Mouse (Mus musculus) liver, embryonic 13.5 days (tissue): Measurements from ENCODE around the gene Srpx. TPM values are rescaled to one million over a fixed set of nuclear protein-coding genes. Genes with fewer than 3 reads are reported as not detected.

ENCODE experiments used
- ATAC-seq: fragments of 200-750 bp; cut with Nextera tagmentation; 2 replicates; pipeline ENCODE4 v1.8.0; 2017; ENCODE audit warnings: low read depth, mild to moderate bottlenecking, moderate number of reproducible peaks, moderate library complexity
- DNase-seq: peaks from one replicate; pipeline ENCODE4 v3.0.0; 2022
- H3K27ac ChIP-seq: fragments of 300-500 bp; sonication (generic); 2 replicates; pipeline ENCODE4 v1.5.1; 2015; ENCODE audit warnings: moderate library complexity, mild to moderate bottlenecking, inconsistent platforms
- H3K27me3 ChIP-seq: fragments of 300-500 bp; sonication (generic); 2 replicates; pipeline ENCODE4 v1.6.1; 2015; ENCODE audit warnings: mild to moderate bottlenecking, inconsistent platforms
- H3K36me3 ChIP-seq: fragments of 300-500 bp; sonication (generic); 2 replicates; pipeline ENCODE4 v1.6.1; 2015; ENCODE audit warnings: mild to moderate bottlenecking, inconsistent platforms
- H3K4me1 ChIP-seq: fragments of 300-500 bp; sonication (generic); replicated peaks from 2 replicates; pipeline ENCODE4 v1.6.1; 2015; ENCODE audit warnings: inconsistent platforms
- H3K4me2 ChIP-seq: fragments of 300-500 bp; sonication (generic); 2 replicates; pipeline ENCODE4 v1.6.1; 2015; ENCODE audit warnings: inconsistent platforms, mild to moderate bottlenecking, moderate library complexity
- H3K4me3 ChIP-seq: fragments of 300-500 bp; sonication (generic); replicated peaks from 2 replicates; pipeline ENCODE4 v1.5.1; 2015; ENCODE audit warnings: mild to moderate bottlenecking, inconsistent platforms
- H3K9ac ChIP-seq: fragments of 300-500 bp; sonication (generic); 2 replicates; pipeline ENCODE4 v1.6.1; 2015; ENCODE audit warnings: mild to moderate bottlenecking, inconsistent platforms
- H3K9me3 ChIP-seq: fragments of 300-500 bp; sonication (generic); replicated peaks from 2 replicates; pipeline ENCODE4 v1.6.1; 2016; ENCODE audit warnings: inconsistent platforms
- WGBS: fragments of 180-500 bp; shearing (Covaris S2); methylation state at CpG from one replicate; pipeline ENCODE4 v1.1.7; 2015; ENCODE audit not compliant: insufficient replicate concordance; 5-methylcytosine and 5-hydroxymethylcytosine counted together
- polyA plus RNA-seq: library from polyadenylated mRNA; unstranded; fragments of >200 nt; fragmentation: Nextera tagmentation; extraction: Ambion mirVana; gene quantifications from 2 replicates; pipeline ENCODE4 v1.2.1, GENCODE M21; 2015

Srpx gene
- 1.0 and 1.3 TPM in 2 replicates for polyA plus RNA-seq

- Histone ChIP-seq H3K36me3 (no peaks in the 10 kb centered on the region), H3K4me1 (no peaks in the 10 kb centered on the region), H3K4me3 (peak within 1 kb of the TSS; percentile 16; the same call in 1 of the 2 replicates), H3K4me2 (peak within 1 kb of the TSS; percentile 24), H3K27me3 (no peaks in the 10 kb centered on the region), H3K9me3 (no peaks in the 10 kb centered on the region), H3K9ac (no peak within 1 kb of the TSS), H3K27ac (no peak within 1 kb of the TSS)
- no peak for DNase-seq
- 24% methylated on average over 19 of the region's 19 CpGs for WGBS
- no peak for ATAC-seq
These were observed at the start of gene Srpx for GRCm38 (mm10) chrX:10117065-10117719. Srpx (minus strand) TSS chrX:10117709.

- Histone ChIP-seq H3K9me3 (no peaks in the 10 kb centered on the region), H3K9ac (no peak overlapping the region), H3K4me3 (no peak overlapping the region), H3K4me1 (no peaks in the 10 kb centered on the region), H3K27me3 (no peaks in the 10 kb centered on the region), H3K36me3 (no peaks in the 10 kb centered on the region), H3K27ac (no peak overlapping the region), H3K4me2 (no peak overlapping the region)
- ATAC-seq = no peak
- 47% methylated on average over 3 of the region's 3 CpGs for WGBS
- no peak for DNase-seq
These were observed 34.9 kb upstream of the Srpx start for GRCm38 (mm10) chrX:10152390-10152789.

GRCm38 (mm10) chrX:10115780-10116179 is 1.7 kb downstream of the Srpx start:
- H3K4me1 ChIP-seq = no peaks in the 10 kb centered on the region
- H3K27me3 ChIP-seq = no peaks in the 10 kb centered on the region
- DNase-seq (no peak), ATAC-seq (no peak)
- no peak overlapping the region for H3K9ac ChIP-seq
- no peak overlapping the region for H3K4me3 ChIP-seq
- no peak overlapping the region for H3K4me2 ChIP-seq
- no peaks in the 10 kb centered on the region for H3K36me3 ChIP-seq
- WGBS = 55% methylated on average over 3 of the region's 3 CpGs
- no peak overlapping the region for H3K27ac ChIP-seq
- H3K9me3 ChIP-seq = no peaks in the 10 kb centered on the region

GRCm38 (mm10) chrX:10110736-10111135 is 6.8 kb downstream of the Srpx start:
- no peaks in the 10 kb centered on the region for H3K9me3 ChIP-seq
- ATAC-seq (no peak), DNase-seq (no peak)
- no peaks in the 10 kb centered on the region for H3K36me3 ChIP-seq
- H3K27ac ChIP-seq = no peak overlapping the region
- H3K9ac ChIP-seq = no peak overlapping the region
- H3K4me3 ChIP-seq = no peak overlapping the region
- WGBS = 37% methylated on average over 1 of the region's 1 CpGs
- no peaks in the 10 kb centered on the region for H3K27me3 ChIP-seq
- H3K4me2 ChIP-seq = no peak overlapping the region
- no peaks in the 10 kb centered on the region for H3K4me1 ChIP-seq

DNA sequence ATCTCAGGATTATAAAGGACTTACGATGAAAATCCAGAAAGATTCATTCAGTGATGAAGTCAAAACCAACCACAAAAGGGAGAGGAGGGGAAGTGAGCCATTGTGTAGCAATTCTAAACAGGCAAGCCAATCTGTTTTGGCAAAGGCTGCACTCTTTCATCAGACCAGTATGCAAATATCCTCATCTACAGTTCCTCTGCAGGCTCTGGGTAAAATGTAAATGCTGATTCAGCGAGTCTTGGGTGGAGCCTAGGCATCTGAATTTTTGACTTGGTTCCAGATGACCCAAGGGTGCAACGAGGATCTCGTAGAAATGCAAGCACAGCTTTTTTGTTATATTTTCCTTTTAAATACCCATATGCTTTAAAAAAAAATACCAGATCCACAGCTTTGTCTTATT is 9.0 kb downstream of the Srpx start:
- Histone ChIP-seq H3K4me3 (no peak overlapping the region), H3K9ac (no peak overlapping the region), H3K36me3 (no peaks in the 10 kb centered on the region), H3K4me1 (no peaks in the 10 kb centered on the region), H3K4me2 (no peak overlapping the region), H3K9me3 (no peaks in the 10 kb centered on the region), H3K27me3 (no peaks in the 10 kb centered on the region), H3K27ac (no peak overlapping the region)
- no peak for DNase-seq
- no peak for ATAC-seq
- WGBS = 39% methylated on average over 4 of the region's 4 CpGs

DNA sequence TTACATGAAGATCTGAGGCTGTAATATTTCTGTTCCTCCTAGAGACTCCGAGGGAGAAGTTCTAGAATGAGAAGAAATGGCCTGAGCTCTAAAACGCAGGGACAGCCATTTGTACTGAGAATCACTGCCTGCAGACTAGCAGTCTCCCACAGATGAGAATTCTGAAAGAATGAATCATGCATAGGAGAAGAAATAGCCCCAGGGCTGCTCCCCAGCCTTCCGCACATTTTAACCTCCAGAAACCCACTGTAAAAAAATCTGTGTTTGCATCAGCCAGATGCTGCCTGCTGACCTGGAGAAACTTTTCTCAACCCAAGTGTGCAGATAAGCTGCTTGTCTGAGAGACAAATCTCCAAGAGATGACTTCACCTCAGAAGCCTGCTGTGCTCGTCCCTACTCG is 12.0 kb downstream of the Srpx start:
- Histone ChIP-seq H3K4me3 (no peak overlapping the region), H3K9me3 (no peaks in the 10 kb centered on the region), H3K27me3 (no peaks in the 10 kb centered on the region), H3K4me1 (no peaks in the 10 kb centered on the region), H3K4me2 (no peak overlapping the region), H3K27ac (no peak overlapping the region), H3K36me3 (no peaks in the 10 kb centered on the region), H3K9ac (no peak overlapping the region)
- ATAC-seq (no peak), DNase-seq (no peak)
- WGBS = 56% methylated on average over 5 of the region's 5 CpGs

DNA sequence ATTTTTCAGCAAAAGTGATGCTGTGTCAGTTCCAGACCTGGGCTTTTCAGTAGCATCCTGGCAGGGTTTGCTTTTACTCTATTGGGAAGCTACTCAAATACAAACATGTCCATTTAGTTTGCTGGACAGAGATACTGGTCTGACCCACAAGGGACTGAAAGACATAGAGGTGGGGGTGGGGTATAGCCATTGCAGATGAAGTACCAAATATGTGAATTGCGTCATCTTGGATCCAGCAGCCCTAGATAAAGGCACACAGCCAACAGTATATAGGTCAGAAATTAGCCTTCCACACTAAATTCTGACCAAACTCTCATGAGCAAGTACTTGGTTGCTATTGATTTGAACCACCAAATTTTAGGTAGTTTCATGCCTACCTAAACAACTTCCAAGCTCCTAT is 14.8 kb downstream of the Srpx start:
- H3K4me3 ChIP-seq = no peak overlapping the region
- H3K4me1 ChIP-seq = no peaks in the 10 kb centered on the region
- no peaks in the 10 kb centered on the region for H3K9me3 ChIP-seq
- H3K27me3 ChIP-seq = no peaks in the 10 kb centered on the region
- no peak overlapping the region for H3K4me2 ChIP-seq
- ATAC-seq = no peak
- H3K27ac ChIP-seq = no peak overlapping the region
- no peak for DNase-seq
- H3K36me3 ChIP-seq = no peaks in the 10 kb centered on the region
- WGBS = 67% methylated on average over 1 of the region's 1 CpGs
- H3K9ac ChIP-seq = no peak overlapping the region

GRCm38 (mm10) chrX:10095797-10096196 is 21.7 kb downstream of the Srpx start:
- Histone ChIP-seq H3K27ac (no peak overlapping the region), H3K36me3 (no peaks in the 10 kb centered on the region), H3K4me3 (no peak overlapping the region), H3K9me3 (no peaks in the 10 kb centered on the region), H3K9ac (no peak overlapping the region), H3K4me1 (no peaks in the 10 kb centered on the region), H3K4me2 (no peak overlapping the region), H3K27me3 (no peaks in the 10 kb centered on the region)
- DNase-seq (no peak), ATAC-seq (no peak)
- 59% methylated on average over 3 of the region's 3 CpGs for WGBS

GRCm38 (mm10) chrX:10080385-10080784 is 37.1 kb downstream of the Srpx start:
- ATAC-seq (no peak), DNase-seq (no peak)
- Histone ChIP-seq H3K4me1 (no peaks in the 10 kb centered on the region), H3K36me3 (no peaks in the 10 kb centered on the region), H3K4me2 (no peak overlapping the region), H3K27ac (no peak overlapping the region), H3K27me3 (no peaks in the 10 kb centered on the region), H3K9me3 (no peaks in the 10 kb centered on the region), H3K4me3 (no peak overlapping the region), H3K9ac (no peak overlapping the region)
- WGBS = 68% methylated on average over 3 of the region's 3 CpGs

- no peak overlapping the region for H3K9ac ChIP-seq
- H3K36me3 ChIP-seq = no peaks in the 10 kb centered on the region
- H3K27me3 ChIP-seq = no peaks in the 10 kb centered on the region
- ATAC-seq (no peak), DNase-seq (no peak)
- 52% methylated on average over 1 of the region's 1 CpGs for WGBS
- no peak overlapping the region for H3K4me3 ChIP-seq
- H3K4me2 ChIP-seq = no peak overlapping the region
- no peak overlapping the region for H3K27ac ChIP-seq
- no peaks in the 10 kb centered on the region for H3K4me1 ChIP-seq
- no peaks in the 10 kb centered on the region for H3K9me3 ChIP-seq
These were observed 37.5 kb downstream of the Srpx start for GRCm38 (mm10) chrX:10079981-10080380.

DNA sequence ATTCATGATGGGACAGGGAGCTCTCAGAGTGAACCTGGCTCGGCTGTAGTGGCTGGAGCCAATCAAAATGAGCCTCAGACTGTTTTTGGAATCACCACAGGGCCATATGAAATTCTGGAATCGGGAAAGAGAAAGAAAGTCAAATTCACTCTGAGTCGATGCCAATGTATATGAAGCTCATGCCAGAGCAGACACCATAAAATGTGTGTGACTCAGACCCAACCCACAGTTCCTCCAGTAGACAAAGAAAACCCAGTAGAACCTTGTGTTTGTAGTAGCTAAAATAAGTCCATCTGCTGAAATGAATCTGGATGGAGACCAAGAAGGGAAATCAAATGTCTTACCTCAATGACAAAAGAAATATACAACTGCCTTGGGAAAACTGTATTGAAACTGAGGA is 43.5 kb downstream of the Srpx start:
- Histone ChIP-seq H3K9ac (no peak overlapping the region), H3K4me1 (no peaks in the 10 kb centered on the region), H3K36me3 (no peaks in the 10 kb centered on the region), H3K27me3 (no peaks in the 10 kb centered on the region), H3K27ac (no peak overlapping the region), H3K4me3 (no peak overlapping the region), H3K9me3 (no peaks in the 10 kb centered on the region), H3K4me2 (no peak overlapping the region)
- ATAC-seq (no peak), DNase-seq (no peak)
- 43% methylated on average over 3 of the region's 3 CpGs for WGBS

DNA sequence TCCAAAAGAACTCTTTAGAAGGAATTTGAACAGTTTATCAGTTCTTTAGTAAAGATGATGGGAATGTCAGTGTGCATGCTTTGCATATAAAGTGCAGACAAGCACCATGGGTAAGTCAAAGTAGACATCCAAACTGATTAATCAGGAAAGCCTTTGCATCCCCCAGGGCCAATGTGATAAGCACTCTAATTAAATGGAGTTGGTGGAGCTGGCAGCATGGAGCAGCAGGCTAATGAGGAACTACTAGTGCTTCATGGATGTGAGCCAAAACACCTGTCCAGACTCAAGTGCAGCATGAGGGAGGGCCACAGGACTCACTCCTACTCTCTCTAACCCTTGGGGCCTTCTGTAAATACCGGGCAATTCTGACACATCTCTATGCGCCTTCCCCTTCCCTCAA is 46.0 kb downstream of the Srpx start:
- Histone ChIP-seq H3K27me3 (no peaks in the 10 kb centered on the region), H3K4me2 (no peak overlapping the region), H3K4me1 (no peaks in the 10 kb centered on the region), H3K36me3 (no peaks in the 10 kb centered on the region), H3K4me3 (no peak overlapping the region), H3K9ac (no peak overlapping the region), H3K27ac (no peak overlapping the region), H3K9me3 (no peaks in the 10 kb centered on the region)
- 55% methylated on average over 2 of the region's 2 CpGs for WGBS
- DNase-seq (no peak), ATAC-seq (no peak)
